Mouse (Mus musculus): Measurements from ENCODE around the gene Ica1. TPM values are rescaled to one million over a fixed set of nuclear protein-coding genes. Genes with fewer than 3 reads are reported as not detected.

Ica1 gene
- 1 to 10 TPM in 1 of 2 experiments, under 1 TPM in 1; 0.98 to 1.1 TPM for polyA plus RNA-seq (2012; fragmentation: generic; extraction: Trizol)

GRCm38 (mm10) chr6:8778296-8778649, at the start of gene Ica1:
TSS of gene Ica1 (minus strand) at chr6:8778488.

Other genes starting within 250 kb of the Ica1 start
- gene Nxph1, start 169.9 kb upstream of the Ica1 start, polyA plus RNA-seq (2012; fragmentation: generic; extraction: Trizol): not detected